Mouse (Mus musculus): ENCODE measurements at regions not wholly inside any gene's neighbourhood (a gene's known extent, or its start where the extent isn't known, plus 50 kb on each side); places are given as distances from the start of the nearest gene placed in this dataset.

DNA sequence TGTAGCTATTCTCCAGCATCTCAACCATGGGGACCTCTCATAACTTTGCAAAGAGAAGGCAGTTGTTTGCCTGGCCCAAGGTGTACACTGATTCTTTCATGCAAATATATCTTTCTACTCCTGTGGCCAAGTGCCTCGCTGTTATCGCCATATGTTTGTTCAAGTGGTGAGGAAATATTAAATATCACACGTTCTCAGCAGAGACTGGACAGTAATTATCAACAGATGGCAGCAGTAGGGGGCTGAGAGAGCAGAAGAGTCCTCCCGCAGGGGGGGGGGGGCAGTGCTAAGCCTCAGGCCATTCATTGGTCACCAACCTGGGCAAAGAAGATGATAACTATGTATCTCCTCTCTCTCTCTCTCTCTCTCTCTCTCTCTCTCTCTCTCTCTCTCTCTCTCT lies 337.6 kb downstream of the Rab28 start:
- Histone ChIP-seq H3K9me3 (ENCODE audit: control insufficient read depth, low read length) (no peaks in the 10 kb centered on the region), H3K4me2 (replicated peaks) (no peak overlapping the region), H3K9ac (no peak overlapping the region), H3K27ac (no peak overlapping the region), H3K36me3 (replicated peaks; ENCODE audit: control insufficient read depth, insufficient read depth) (no peaks in the 10 kb centered on the region), H3K4me1 (replicated peaks; ENCODE audit: control insufficient read depth, insufficient read depth, low read length) (no peaks in the 10 kb centered on the region), H3K4me3 (replicated peaks; ENCODE audit: low read length) (no peak overlapping the region), H3K27me3 (ENCODE audit: control insufficient read depth, insufficient read depth, low read length) (no peaks in the 10 kb centered on the region)
- DNase-seq (ENCODE audit: low spot score): no peak
- no peak for ATAC-seq (ENCODE audit: low FRiP score)
- WGBS: 56% methylated on average over 4 of the region's 4 CpGs

DNA sequence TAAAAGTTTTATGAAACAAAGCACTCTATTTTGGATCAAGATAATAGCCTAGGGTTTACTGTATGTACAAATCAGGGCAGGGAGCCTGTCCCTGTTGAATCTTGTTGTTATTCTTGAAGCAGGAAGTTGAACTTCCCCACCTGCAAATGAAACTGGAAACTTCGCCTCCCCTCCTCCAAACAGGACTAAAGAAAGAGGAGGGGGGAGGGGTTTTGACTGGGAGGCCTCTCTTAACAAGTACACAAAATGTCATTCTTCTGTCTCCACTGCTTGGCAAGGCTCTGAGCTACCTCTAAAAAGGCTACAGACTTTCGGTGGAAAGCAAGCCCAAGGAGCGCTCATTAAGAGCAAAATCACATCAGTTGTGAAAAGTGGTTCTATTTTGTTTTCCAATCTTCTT lies 338.1 kb downstream of the Rab28 start:
- H3K4me2 ChIP-seq (replicated peaks): no peak overlapping the region
- H3K4me3 ChIP-seq (replicated peaks; ENCODE audit: low read length): no peak overlapping the region
- H3K27ac ChIP-seq: no peak overlapping the region
- H3K36me3 ChIP-seq (replicated peaks; ENCODE audit: control insufficient read depth, insufficient read depth): no peaks in the 10 kb centered on the region
- no peaks in the 10 kb centered on the region for H3K27me3 ChIP-seq (ENCODE audit: control insufficient read depth, insufficient read depth, low read length)
- no peaks in the 10 kb centered on the region for H3K9me3 ChIP-seq (ENCODE audit: control insufficient read depth, low read length)
- 68% methylated on average over 3 of the region's 3 CpGs for WGBS
- ATAC-seq (ENCODE audit: low FRiP score): no peak
- no peak overlapping the region for H3K9ac ChIP-seq
- H3K4me1 ChIP-seq (replicated peaks; ENCODE audit: control insufficient read depth, insufficient read depth, low read length): no peaks in the 10 kb centered on the region
- no peak for DNase-seq (ENCODE audit: low spot score)

- Histone ChIP-seq H3K9ac (no peak overlapping the region), H3K36me3 (replicated peaks; ENCODE audit: control insufficient read depth, insufficient read depth) (no peaks in the 10 kb centered on the region)
- 77% methylated on average over 4 of the region's 4 CpGs for WGBS
Observed at GRCm38 (mm10) chr5:41365883-41366282, 342.1 kb downstream of the Rab28 start.

GRCm38 (mm10) chr5:41348410-41348821 lies 359.5 kb downstream of the Rab28 start:
- 74% methylated on average over 2 of the region's 2 CpGs for WGBS
- ATAC-seq (ENCODE audit: low FRiP score) (no peak), DNase-seq (ENCODE audit: low spot score) (no peak)
- H3K9ac ChIP-seq: no peak overlapping the region
- no peaks in the 10 kb centered on the region for H3K9me3 ChIP-seq (ENCODE audit: control insufficient read depth, low read length)
- no peaks in the 10 kb centered on the region for H3K27me3 ChIP-seq (ENCODE audit: control insufficient read depth, insufficient read depth, low read length)
- no peak overlapping the region for H3K4me2 ChIP-seq (replicated peaks)
- no peak overlapping the region for H3K4me3 ChIP-seq (replicated peaks; ENCODE audit: low read length)
- no peaks in the 10 kb centered on the region for H3K4me1 ChIP-seq (replicated peaks; ENCODE audit: control insufficient read depth, insufficient read depth, low read length)
- no peak overlapping the region for H3K27ac ChIP-seq
- H3K36me3 ChIP-seq (replicated peaks; ENCODE audit: control insufficient read depth, insufficient read depth): no peaks in the 10 kb centered on the region

More at GRCm38 (mm10) chr5:41365883-41366282, 342.1 kb downstream of the Rab28 start:
- ATAC-seq (ENCODE audit: low FRiP score) (no peak), DNase-seq (ENCODE audit: low spot score) (no peak)
- no peak overlapping the region for H3K4me3 ChIP-seq (replicated peaks; ENCODE audit: low read length)
- no peaks in the 10 kb centered on the region for H3K9me3 ChIP-seq (ENCODE audit: control insufficient read depth, low read length)
- H3K27me3 ChIP-seq (ENCODE audit: control insufficient read depth, insufficient read depth, low read length): no peaks in the 10 kb centered on the region
- no peak overlapping the region for H3K27ac ChIP-seq
- H3K4me2 ChIP-seq (replicated peaks): no peak overlapping the region
- no peaks in the 10 kb centered on the region for H3K4me1 ChIP-seq (replicated peaks; ENCODE audit: control insufficient read depth, insufficient read depth, low read length)

- H3K4me1 ChIP-seq (replicated peaks; ENCODE audit: control insufficient read depth, insufficient read depth, low read length): no peaks in the 10 kb centered on the region
- 77% methylated on average over 3 of the region's 3 CpGs for WGBS
- no peak overlapping the region for H3K4me3 ChIP-seq (replicated peaks; ENCODE audit: low read length)
- no peak for ATAC-seq (ENCODE audit: low FRiP score)
- no peak overlapping the region for H3K27ac ChIP-seq
- no peaks in the 10 kb centered on the region for H3K27me3 ChIP-seq (ENCODE audit: control insufficient read depth, insufficient read depth, low read length)
- no peaks in the 10 kb centered on the region for H3K9me3 ChIP-seq (ENCODE audit: control insufficient read depth, low read length)
- no peak overlapping the region for H3K4me2 ChIP-seq (replicated peaks)
- H3K9ac ChIP-seq: no peak overlapping the region
- DNase-seq (ENCODE audit: low spot score): no peak
- no peaks in the 10 kb centered on the region for H3K36me3 ChIP-seq (replicated peaks; ENCODE audit: control insufficient read depth, insufficient read depth)
Observed at GRCm38 (mm10) chr5:41347416-41347815, 360.5 kb downstream of the Rab28 start.

DNA sequence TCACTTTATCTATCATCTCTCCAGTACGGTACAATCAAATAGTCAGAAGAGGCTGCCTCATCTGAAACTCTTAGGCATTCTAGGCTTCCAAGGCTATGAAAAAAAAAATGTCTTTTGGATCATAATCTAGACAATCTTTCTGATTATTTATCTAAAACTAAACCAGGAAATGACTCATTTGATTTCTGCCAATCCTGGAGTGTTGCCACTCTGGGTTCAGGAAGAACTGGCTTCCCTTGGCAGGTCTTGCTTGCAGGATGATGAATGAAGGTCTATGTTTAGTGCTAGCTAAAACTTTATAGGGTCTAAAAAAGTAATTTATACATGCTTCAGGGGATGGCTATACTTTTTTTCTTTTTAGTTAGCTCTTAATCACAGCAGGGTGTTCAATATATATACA lies 367.4 kb downstream of the Rab28 start:
- H3K36me3 ChIP-seq (replicated peaks; ENCODE audit: control insufficient read depth, insufficient read depth): no peaks in the 10 kb centered on the region

GRCm38 (mm10) chr5:41296440-41296839 lies 411.5 kb downstream of the Rab28 start:
- WGBS: 76% methylated on average over 1 of the region's 1 CpGs
- Histone ChIP-seq H3K36me3 (replicated peaks; ENCODE audit: control insufficient read depth, insufficient read depth) (no peaks in the 10 kb centered on the region), H3K27me3 (ENCODE audit: control insufficient read depth, insufficient read depth, low read length) (no peaks in the 10 kb centered on the region), H3K4me3 (replicated peaks; ENCODE audit: low read length) (no peak overlapping the region), H3K27ac (no peak overlapping the region), H3K4me2 (replicated peaks) (no peak overlapping the region), H3K9me3 (ENCODE audit: control insufficient read depth, low read length) (no peaks in the 10 kb centered on the region), H3K4me1 (replicated peaks; ENCODE audit: control insufficient read depth, insufficient read depth, low read length) (no peaks in the 10 kb centered on the region), H3K9ac (no peak overlapping the region)
- no peak for DNase-seq (ENCODE audit: low spot score)
- ATAC-seq (ENCODE audit: low FRiP score): no peak

More for the DNA sequence above, 367.4 kb downstream of the Rab28 start:
- no peaks in the 10 kb centered on the region for H3K9me3 ChIP-seq (ENCODE audit: control insufficient read depth, low read length)
- DNase-seq (ENCODE audit: low spot score): no peak
- H3K9ac ChIP-seq: no peak overlapping the region
- no peak overlapping the region for H3K4me2 ChIP-seq (replicated peaks)
- no peaks in the 10 kb centered on the region for H3K4me1 ChIP-seq (replicated peaks; ENCODE audit: control insufficient read depth, insufficient read depth, low read length)
- no peaks in the 10 kb centered on the region for H3K27me3 ChIP-seq (ENCODE audit: control insufficient read depth, insufficient read depth, low read length)
- no peak for ATAC-seq (ENCODE audit: low FRiP score)
- no peak overlapping the region for H3K4me3 ChIP-seq (replicated peaks; ENCODE audit: low read length)
- no peak overlapping the region for H3K27ac ChIP-seq
- 90% methylated on average over 1 of the region's 1 CpGs for WGBS

DNA sequence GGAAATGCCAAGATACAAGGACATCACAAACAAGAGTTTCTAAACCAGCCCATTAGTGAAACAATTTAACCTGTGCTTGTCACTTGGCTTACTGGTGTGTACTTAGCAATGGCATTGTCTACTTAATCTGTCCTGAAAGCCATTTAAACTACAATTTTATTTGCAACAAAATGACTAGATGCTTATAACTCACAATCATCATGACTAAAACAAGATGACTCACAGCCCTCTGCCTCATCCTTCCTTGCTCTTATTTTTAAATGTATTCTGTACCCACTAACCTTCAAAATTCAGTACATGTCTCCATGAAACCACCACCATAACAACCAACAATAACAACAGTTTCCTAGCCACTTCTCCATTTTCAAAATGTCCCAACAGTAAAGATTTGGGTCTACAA lies 441.2 kb downstream of the Rab28 start:
- Histone ChIP-seq H3K4me2 (replicated peaks) (no peak overlapping the region), H3K4me1 (replicated peaks; ENCODE audit: control insufficient read depth, insufficient read depth, low read length) (no peaks in the 10 kb centered on the region), H3K27me3 (ENCODE audit: control insufficient read depth, insufficient read depth, low read length) (no peaks in the 10 kb centered on the region), H3K9me3 (ENCODE audit: control insufficient read depth, low read length) (no peaks in the 10 kb centered on the region), H3K4me3 (replicated peaks; ENCODE audit: low read length) (no peak overlapping the region), H3K9ac (no peak overlapping the region), H3K27ac (no peak overlapping the region), H3K36me3 (replicated peaks; ENCODE audit: control insufficient read depth, insufficient read depth) (no peaks in the 10 kb centered on the region)
- DNase-seq (ENCODE audit: low spot score): no peak
- no peak for ATAC-seq (ENCODE audit: low FRiP score)

DNA sequence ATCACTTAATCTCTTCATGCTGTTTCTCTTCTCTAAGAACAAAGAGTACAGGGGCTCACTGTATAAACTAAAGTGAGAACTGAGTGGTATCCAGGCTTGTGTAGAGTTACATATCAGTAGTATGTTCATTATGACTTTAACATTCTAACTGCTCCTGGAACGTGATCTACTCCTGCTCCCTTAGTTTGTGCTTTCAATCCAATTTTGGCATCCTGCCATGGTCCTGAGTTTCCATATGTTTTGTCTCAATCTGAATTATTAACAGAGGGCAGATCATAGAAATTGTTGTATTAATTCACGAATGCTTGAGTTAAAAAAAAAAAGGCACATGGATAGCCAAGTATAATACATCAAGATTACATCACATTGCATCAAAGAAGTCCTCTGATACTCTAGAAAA lies 441.6 kb downstream of the Rab28 start:
- DNase-seq (ENCODE audit: low spot score): no peak
- no peak overlapping the region for H3K4me3 ChIP-seq (replicated peaks; ENCODE audit: low read length)
- H3K9me3 ChIP-seq (ENCODE audit: control insufficient read depth, low read length): no peaks in the 10 kb centered on the region
- H3K27me3 ChIP-seq (ENCODE audit: control insufficient read depth, insufficient read depth, low read length): no peaks in the 10 kb centered on the region
- H3K9ac ChIP-seq: no peak overlapping the region
- WGBS: 68% methylated on average over 2 of the region's 2 CpGs
- no peak overlapping the region for H3K4me2 ChIP-seq (replicated peaks)
- no peaks in the 10 kb centered on the region for H3K36me3 ChIP-seq (replicated peaks; ENCODE audit: control insufficient read depth, insufficient read depth)
- no peak overlapping the region for H3K27ac ChIP-seq
- no peaks in the 10 kb centered on the region for H3K4me1 ChIP-seq (replicated peaks; ENCODE audit: control insufficient read depth, insufficient read depth, low read length)
- ATAC-seq (ENCODE audit: low FRiP score): no peak

GRCm38 (mm10) chr5:41261654-41262237 lies 446.2 kb downstream of the Rab28 start:
- Histone ChIP-seq H3K27ac (no peak overlapping the region), H3K9ac (no peak overlapping the region), H3K4me2 (replicated peaks) (no peak overlapping the region), H3K4me3 (replicated peaks; ENCODE audit: low read length) (no peak overlapping the region), H3K27me3 (ENCODE audit: control insufficient read depth, insufficient read depth, low read length) (no peaks in the 10 kb centered on the region), H3K36me3 (replicated peaks; ENCODE audit: control insufficient read depth, insufficient read depth) (no peaks in the 10 kb centered on the region), H3K9me3 (ENCODE audit: control insufficient read depth, low read length) (no peaks in the 10 kb centered on the region), H3K4me1 (replicated peaks; ENCODE audit: control insufficient read depth, insufficient read depth, low read length) (no peaks in the 10 kb centered on the region)
- DNase-seq (ENCODE audit: low spot score) (no peak), ATAC-seq (ENCODE audit: low FRiP score) (no peak)
- 83% methylated on average over 5 of the region's 5 CpGs for whole genome bisulfite sequencing

Measured in hindbrain, embryonic 14.5 days (tissue).